Mouse (Mus musculus) bone marrow, adult 2 months (tissue): Measurements from ENCODE around the gene Casd1. TPM values are rescaled to one million over a fixed set of nuclear protein-coding genes. Genes with fewer than 3 reads are reported as not detected.
A peak's percentile ranks its signal among the peaks of the same experiment; 100 is the strongest.

ENCODE experiments used
- H3K27ac ChIP-seq: fragments of 200-500 bp; 2 replicates; pipeline ENCODE4 v1.5.1; 2012; ENCODE audit warnings: low read depth, mild to moderate bottlenecking, control low read depth, inconsistent platforms, low read length; ENCODE audit not compliant: control insufficient read depth, poor library complexity, insufficient read depth
- H3K4me1 ChIP-seq: fragments of 200-500 bp; 2 replicates; pipeline ENCODE4 v1.6.1; 2011; ENCODE audit warnings: low read length; ENCODE audit not compliant: control insufficient read depth, insufficient read depth
- H3K4me3 ChIP-seq: fragments of 200-500 bp; replicated peaks from 2 replicates; pipeline ENCODE3; 2011; ENCODE audit warnings: mild to moderate bottlenecking, low read depth, low read length, control low read depth; ENCODE audit not compliant: control insufficient read depth
- CTCF ChIP-seq: fragments of 200-500 bp; IDR thresholded peaks from 2 replicates; pipeline ENCODE4 v1.5.1; 2011; ENCODE audit warnings: low read length, control low read depth; ENCODE audit not compliant: control insufficient read depth, insufficient read depth
- POLR2A ChIP-seq: fragments of 200-500 bp; IDR thresholded peaks from 2 replicates; pipeline ENCODE4 v1.6.1; 2011; ENCODE audit warnings: low read depth, mild to moderate bottlenecking, control low read depth, low read length, borderline replicate concordance; ENCODE audit not compliant: control insufficient read depth
- WGBS: fragments of 180-500 bp; shearing (Covaris S2); methylation state at CpG from one replicate; pipeline ENCODE4 v1.1.7; 2018; 5-methylcytosine and 5-hydroxymethylcytosine counted together
- polyA plus RNA-seq: library from polyadenylated mRNA; stranded (reverse); fragments of >200 nt; gene quantifications from 2 replicates; pipeline ENCODE4 v1.2.4, GENCODE M21; 2011; ENCODE audit warnings: low replicate concordance; ENCODE audit not compliant: missing spikeins, insufficient read depth, insufficient read length

Casd1 gene
- polyA plus RNA-seq, 1 experiment, result 6.2 TPM

GRCm38 (mm10) chr6:4601297-4601931 is 775 bp downstream of the Casd1 start:
- WGBS, result 6% methylated on average over 58 of the region's 58 CpGs
- H3K4me3 ChIP-seq, result peak overlapping the region; percentile 87
- H3K27ac ChIP-seq, result peak overlapping the region; percentile 95
- no peak for TF ChIP-seq POLR2A
- no peak for TF ChIP-seq CTCF
- no peaks in the 10 kb centered on the region; the same call in 1 of the 2 replicates for H3K4me1 ChIP-seq

- Histone ChIP-seq H3K4me3 (no peak overlapping the region), H3K4me1 (no peaks in the 10 kb centered on the region; the same call in 1 of the 2 replicates), H3K27ac (no peak overlapping the region)
- TF ChIP-seq POLR2A, result no peak
- TF ChIP-seq CTCF, result no peak
- WGBS, result 79% methylated on average over 5 of the region's 5 CpGs
Measured at GRCm38 (mm10) chr6:4602012-4602411, 1.4 kb downstream of the Casd1 start.

- TF ChIP-seq CTCF, result no peak
- TF ChIP-seq POLR2A, result no peak
- WGBS, result 79% methylated on average over 4 of the region's 4 CpGs
- Histone ChIP-seq H3K4me1 (no peaks in the 10 kb centered on the region), H3K27ac (no peak overlapping the region), H3K4me3 (no peak overlapping the region)
Measured at GRCm38 (mm10) chr6:4606394-4606793, 5.8 kb downstream of the Casd1 start.

- peaks cover 2% of the 10 kb centered on the region; the same call in 1 of the 2 replicates for H3K4me1 ChIP-seq
- TF ChIP-seq POLR2A, result no peak
- H3K27ac ChIP-seq, result no peak overlapping the region
- H3K4me3 ChIP-seq, result no peak overlapping the region
- WGBS, result 76% methylated on average over 4 of the region's 4 CpGs
Measured at GRCm38 (mm10) chr6:4610216-4610896, 9.7 kb downstream of the Casd1 start.

- Histone ChIP-seq H3K4me3 (no peak overlapping the region), H3K27ac (no peak overlapping the region), H3K4me1 (peaks cover 2% of the 10 kb centered on the region; the same call in 1 of the 2 replicates)
- no peak for TF ChIP-seq POLR2A
- no peak for TF ChIP-seq CTCF
- WGBS, result 29% methylated on average over 4 of the region's 4 CpGs
Measured at GRCm38 (mm10) chr6:4611853-4612252, 11.2 kb downstream of the Casd1 start.

GRCm38 (mm10) chr6:4612431-4612830 is 11.8 kb downstream of the Casd1 start:
- H3K4me1 ChIP-seq, result peaks cover 2% of the 10 kb centered on the region; the same call in 1 of the 2 replicates
- no peak overlapping the region; the same call in 1 of the 2 replicates for H3K27ac ChIP-seq
- WGBS, result 48% methylated on average over 7 of the region's 7 CpGs
- TF ChIP-seq CTCF, result no peak
- TF ChIP-seq POLR2A, result no peak
- H3K4me3 ChIP-seq, result no peak overlapping the region

GRCm38 (mm10) chr6:4617911-4618310 is 17.3 kb downstream of the Casd1 start:
- no peak for TF ChIP-seq CTCF
- TF ChIP-seq POLR2A, result no peak
- WGBS, result 34% methylated on average over 10 of the region's 10 CpGs
- Histone ChIP-seq H3K4me3 (no peak overlapping the region), H3K27ac (no peak overlapping the region), H3K4me1 (peaks cover 1% of the 10 kb centered on the region; the same call in 1 of the 2 replicates)

GRCm38 (mm10) chr6:4631464-4631863 is 30.8 kb downstream of the Casd1 start:
- H3K27ac ChIP-seq, result no peak overlapping the region
- no peaks in the 10 kb centered on the region for H3K4me1 ChIP-seq
- WGBS, result 54% methylated on average over 3 of the region's 3 CpGs
- TF ChIP-seq CTCF, result no peak
- TF ChIP-seq POLR2A, result no peak
- no peak overlapping the region for H3K4me3 ChIP-seq
